Mouse (Mus musculus) neural tube, embryonic 14.5 days (tissue): ENCODE measurements around the gene Gm21987. TPM values are rescaled to one million over a fixed set of nuclear protein-coding genes. Genes with fewer than 3 reads are reported as not detected.

ENCODE experiments used
- ATAC-seq: fragments of 200-750 bp; cut with Nextera tagmentation; 2 replicates; pipeline ENCODE4 v1.8.0; 2017; ENCODE audit warnings: low read depth, mild to moderate bottlenecking, moderate TSS enrichment, moderate library complexity
- H3K27ac ChIP-seq: fragments of 300-500 bp; sonication (generic); 2 replicates; pipeline ENCODE4 v1.5.1; 2014; ENCODE audit warnings: low read depth, mild to moderate bottlenecking, control low read depth, low read length, moderate library complexity, mixed read lengths
- H3K27me3 ChIP-seq: fragments of 300-500 bp; sonication (generic); 2 replicates; pipeline ENCODE4 v1.6.1; 2014; ENCODE audit warnings: low read length; ENCODE audit not compliant: control insufficient read depth, insufficient read depth
- H3K36me3 ChIP-seq: fragments of 300-500 bp; sonication (generic); 2 replicates; pipeline ENCODE4 v1.6.1; 2014; ENCODE audit warnings: low read length, mixed read lengths; ENCODE audit not compliant: control insufficient read depth, insufficient read depth
- H3K4me1 ChIP-seq: fragments of 300-500 bp; sonication (generic); 2 replicates; pipeline ENCODE4 v1.6.1; 2014; ENCODE audit warnings: low read length; ENCODE audit not compliant: control insufficient read depth, insufficient read depth
- H3K4me2 ChIP-seq: fragments of 300-500 bp; sonication (generic); 2 replicates; pipeline ENCODE4 v1.6.1; 2014; ENCODE audit warnings: mild to moderate bottlenecking, low read depth, low read length, control low read depth
- H3K4me3 ChIP-seq: fragments of 300-500 bp; sonication (generic); 2 replicates; pipeline ENCODE4 v1.5.1; 2014; ENCODE audit warnings: low read depth, low read length, control low read depth, mixed read lengths
- H3K9ac ChIP-seq: fragments of 300-500 bp; sonication (generic); replicated peaks from 2 replicates; pipeline ENCODE4 v1.6.1; 2014; ENCODE audit warnings: low read depth, mild to moderate bottlenecking, control low read depth, low read length, mixed read lengths
- H3K9me3 ChIP-seq: fragments of 300-500 bp; sonication (generic); 2 replicates; pipeline ENCODE4 v1.6.1; 2016; ENCODE audit warnings: low read length; ENCODE audit not compliant: control insufficient read depth
- WGBS: fragments of 180-500 bp; shearing (Covaris S2); extraction: QIAGEN DNeasy Blood & Tissue Kit; methylation state at CpG from one replicate; pipeline ENCODE4 v1.1.7; 2014; 5-methylcytosine and 5-hydroxymethylcytosine counted together
- polyA plus RNA-seq: library from polyadenylated mRNA; unstranded; fragments of >200 nt; fragmentation: Nextera tagmentation; extraction: Ambion mirVana; gene quantifications from 2 replicates; pipeline ENCODE4 v1.2.1, GENCODE M21; 2014

Gene Gm21987
- polyA plus RNA-seq, 1 experiment from 2014 or later = not detected

- Histone ChIP-seq H3K9me3 (no peaks in the 10 kb centered on the region), H3K27me3 (no peaks in the 10 kb centered on the region), H3K36me3 (no peaks in the 10 kb centered on the region), H3K4me3 (no peak overlapping the region), H3K4me1 (no peaks in the 10 kb centered on the region), H3K27ac (no peak overlapping the region), H3K9ac (no peak overlapping the region), H3K4me2 (no peak overlapping the region)
- no peak for ATAC-seq
- WGBS = 77% methylated on average over 23 of the region's 23 CpGs
Measured at GRCm38 (mm10) chr16:38392126-38392894, 45.5 kb downstream of the Gm21987 start.

- H3K4me3 ChIP-seq = no peak overlapping the region
- ATAC-seq = no peak
- no peak overlapping the region for H3K9ac ChIP-seq
- no peaks in the 10 kb centered on the region for H3K36me3 ChIP-seq
- no peaks in the 10 kb centered on the region for H3K27me3 ChIP-seq
- no peak overlapping the region for H3K27ac ChIP-seq
- no peaks in the 10 kb centered on the region for H3K4me1 ChIP-seq
- 91% methylated on average over 8 of the region's 8 CpGs for WGBS
- H3K9me3 ChIP-seq = no peaks in the 10 kb centered on the region
- H3K4me2 ChIP-seq = no peak overlapping the region
Measured at GRCm38 (mm10) chr16:38394191-38394618, 47.4 kb downstream of the Gm21987 start.

- H3K27me3 ChIP-seq = no peaks in the 10 kb centered on the region
- no peak for ATAC-seq
- WGBS = 74% methylated on average over 6 of the region's 6 CpGs
- peaks cover 8% of the 10 kb centered on the region; the same call in 1 of the 2 replicates for H3K4me1 ChIP-seq
- H3K4me2 ChIP-seq = no peak overlapping the region
- H3K4me3 ChIP-seq = no peak overlapping the region
- no peak overlapping the region for H3K27ac ChIP-seq
- no peaks in the 10 kb centered on the region for H3K36me3 ChIP-seq
- H3K9ac ChIP-seq = no peak overlapping the region
- no peaks in the 10 kb centered on the region for H3K9me3 ChIP-seq
Measured at GRCm38 (mm10) chr16:38395060-38395730, 48.4 kb downstream of the Gm21987 start.

- no peak overlapping the region for H3K27ac ChIP-seq
- no peak for ATAC-seq
- H3K36me3 ChIP-seq = no peaks in the 10 kb centered on the region
- H3K9ac ChIP-seq = no peak overlapping the region
- H3K4me2 ChIP-seq = no peak overlapping the region
- 62% methylated on average over 13 of the region's 13 CpGs for WGBS
- H3K9me3 ChIP-seq = no peaks in the 10 kb centered on the region
- H3K27me3 ChIP-seq = no peaks in the 10 kb centered on the region
- H3K4me3 ChIP-seq = no peak overlapping the region
- peaks cover 11% of the 10 kb centered on the region; the same call in 1 of the 2 replicates for H3K4me1 ChIP-seq
Measured at GRCm38 (mm10) chr16:38396155-38396554, 49.3 kb downstream of the Gm21987 start.

- H3K27me3 ChIP-seq = no peaks in the 10 kb centered on the region
- H3K4me3 ChIP-seq = no peak overlapping the region
- H3K36me3 ChIP-seq = no peaks in the 10 kb centered on the region
- no peak overlapping the region for H3K9ac ChIP-seq
- 94% methylated on average over 6 of the region's 6 CpGs for WGBS
- H3K9me3 ChIP-seq = no peaks in the 10 kb centered on the region
- H3K4me1 ChIP-seq = peaks cover 11% of the 10 kb centered on the region; the same call in 1 of the 2 replicates
- H3K27ac ChIP-seq = no peak overlapping the region
- no peak for ATAC-seq
- H3K4me2 ChIP-seq = no peak overlapping the region
Measured at GRCm38 (mm10) chr16:38398266-38398665, 51.4 kb downstream of the Gm21987 start.

GRCm38 (mm10) chr16:38399076-38399475, 52.2 kb downstream of the Gm21987 start:
- no peaks in the 10 kb centered on the region for H3K36me3 ChIP-seq
- no peaks in the 10 kb centered on the region for H3K9me3 ChIP-seq
- H3K4me2 ChIP-seq = peak overlapping the region; percentile 45
- H3K4me1 ChIP-seq = peaks cover 11% of the 10 kb centered on the region; the same call in 1 of the 2 replicates
- no peak; the same call in 1 of the 2 replicates for ATAC-seq
- WGBS = 80% methylated on average over 3 of the region's 3 CpGs
- H3K9ac ChIP-seq = no peak overlapping the region
- H3K4me3 ChIP-seq = no peak overlapping the region
- peak overlapping the region; percentile 76 for H3K27ac ChIP-seq
- H3K27me3 ChIP-seq = no peaks in the 10 kb centered on the region

- H3K27ac ChIP-seq = peak overlapping the region; percentile 76
- H3K9ac ChIP-seq = peak overlapping the region; percentile 26
- ATAC-seq = peak; percentile 96
- H3K4me2 ChIP-seq = peak overlapping the region; percentile 45
- 22% methylated on average over 17 of the region's 17 CpGs for WGBS
- H3K4me3 ChIP-seq = peak overlapping the region; percentile 14; the same call in 1 of the 2 replicates
- H3K27me3 ChIP-seq = no peaks in the 10 kb centered on the region
- H3K4me1 ChIP-seq = peaks cover 11% of the 10 kb centered on the region; the same call in 1 of the 2 replicates
- no peaks in the 10 kb centered on the region for H3K36me3 ChIP-seq
- no peaks in the 10 kb centered on the region for H3K9me3 ChIP-seq
Measured at GRCm38 (mm10) chr16:38399531-38400231, 52.8 kb downstream of the Gm21987 start.

- no peaks in the 10 kb centered on the region for H3K9me3 ChIP-seq
- H3K27me3 ChIP-seq = no peaks in the 10 kb centered on the region
- 83% methylated on average over 9 of the region's 9 CpGs for WGBS
- H3K27ac ChIP-seq = peak overlapping the region; percentile 76; the same call in 1 of the 2 replicates
- no peaks in the 10 kb centered on the region for H3K36me3 ChIP-seq
- H3K9ac ChIP-seq = peak overlapping the region; percentile 26
- peaks cover 11% of the 10 kb centered on the region; the same call in 1 of the 2 replicates for H3K4me1 ChIP-seq
- peak overlapping the region; percentile 45 for H3K4me2 ChIP-seq
- ATAC-seq = peak; percentile 33; the same call in 1 of the 2 replicates
- H3K4me3 ChIP-seq = no peak overlapping the region
Measured at GRCm38 (mm10) chr16:38400311-38400960, 53.6 kb downstream of the Gm21987 start.
